Mouse (Mus musculus) monocyte, adult 2 months (primary cell): ENCODE results near the gene Gpatch2l.

ENCODE experiments used
- DNase-seq, 2 experiments: peaks; one replicate each; pipeline ENCODE4 v3.0.0; 2022; ENCODE audit warnings: low spot score in 2 of 2, low read depth in 1 of 2

Gene Gpatch2l

DNA sequence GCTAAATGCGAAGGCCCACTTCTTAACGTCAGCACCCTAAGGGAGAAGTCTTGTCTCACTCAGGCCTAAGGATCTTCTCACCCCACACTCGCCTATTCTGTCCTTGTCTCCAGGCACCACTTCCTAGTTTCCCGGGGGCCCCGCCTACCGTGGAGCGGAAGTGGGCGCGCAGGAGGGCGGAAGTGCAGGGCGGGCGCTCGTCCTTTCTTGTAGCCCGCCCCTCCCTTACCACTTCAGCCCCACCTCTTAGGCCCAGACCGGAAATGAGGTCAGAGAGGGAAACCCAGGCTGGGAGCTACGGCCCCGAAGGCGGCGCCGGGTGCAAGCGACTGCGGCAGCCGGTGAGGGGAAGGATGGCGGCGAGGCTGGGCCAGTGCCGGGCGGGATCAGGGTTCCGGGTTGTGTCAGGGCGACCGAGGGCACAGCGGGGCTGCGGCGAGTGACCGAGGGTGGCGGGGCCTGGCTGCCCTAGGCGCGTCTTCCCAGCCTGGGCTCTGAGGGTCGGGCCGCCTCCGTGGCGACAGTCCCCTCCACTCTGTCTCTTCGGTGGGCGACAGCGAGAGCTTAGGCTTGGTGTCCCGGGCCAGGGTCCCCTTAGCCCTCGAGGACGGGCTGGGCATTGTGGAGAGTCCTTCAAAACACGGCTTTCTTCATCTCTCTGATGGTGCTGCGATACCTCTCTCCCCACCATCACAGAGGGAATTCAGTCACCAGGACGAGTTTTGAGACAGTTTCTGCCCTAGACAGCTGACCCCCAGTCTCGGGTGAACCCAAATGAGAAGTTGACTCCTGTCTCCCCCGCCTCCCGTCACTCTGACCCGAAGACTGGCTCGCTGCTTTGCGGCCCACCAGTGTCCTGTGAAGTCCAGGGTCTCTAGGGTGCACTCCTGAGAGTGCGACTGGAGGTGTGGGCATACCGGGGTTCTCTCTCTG, at the start of gene Gpatch2l:
TSS of gene Gpatch2l (plus strand) at position 255 of the 933 bp plus-strand sequence.
- peak; percentile 97 to 98 for DNase-seq

DNA sequence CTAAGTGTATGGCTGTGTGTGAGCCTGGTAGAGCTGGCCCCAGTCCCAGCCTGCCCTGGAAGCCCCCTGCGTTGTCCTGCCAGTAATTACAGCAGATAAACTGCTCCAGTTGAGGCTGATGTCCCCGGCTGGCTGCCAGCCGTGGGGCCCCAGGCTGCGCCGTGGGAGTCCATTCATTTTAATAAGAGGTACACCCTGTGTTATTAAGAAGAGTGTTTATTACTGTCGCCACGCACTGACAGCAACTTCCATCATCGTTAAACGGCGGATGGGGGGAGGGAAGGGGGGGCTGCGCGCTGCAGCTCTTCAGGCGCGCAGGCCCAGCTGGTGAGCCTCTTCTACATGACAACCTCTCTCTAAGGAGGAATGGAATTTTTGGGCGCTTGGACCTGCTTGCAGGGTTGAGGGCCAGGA, 49.6 kb upstream of the Gpatch2l start:
- DNase-seq = no peak

DNA sequence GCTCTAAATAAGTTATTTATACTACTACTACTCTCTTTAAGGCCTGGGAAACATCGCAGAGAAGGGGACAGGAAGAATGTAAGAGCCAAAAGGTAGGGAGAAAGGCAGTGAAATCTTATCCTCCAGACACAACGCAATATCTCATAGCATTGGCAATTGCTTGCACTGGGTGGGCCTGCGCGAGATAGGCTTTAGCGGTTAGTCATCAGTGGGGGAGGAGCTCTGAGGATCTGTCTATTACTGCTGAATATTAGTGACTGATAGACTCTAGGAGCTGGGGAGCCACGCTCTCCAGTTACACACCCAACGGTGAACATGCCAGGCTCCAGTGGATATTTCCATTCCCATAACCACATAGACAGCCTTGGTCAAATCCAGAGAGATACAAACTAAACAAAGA, 44.7 kb upstream of the Gpatch2l start:
- no peak for DNase-seq

DNA sequence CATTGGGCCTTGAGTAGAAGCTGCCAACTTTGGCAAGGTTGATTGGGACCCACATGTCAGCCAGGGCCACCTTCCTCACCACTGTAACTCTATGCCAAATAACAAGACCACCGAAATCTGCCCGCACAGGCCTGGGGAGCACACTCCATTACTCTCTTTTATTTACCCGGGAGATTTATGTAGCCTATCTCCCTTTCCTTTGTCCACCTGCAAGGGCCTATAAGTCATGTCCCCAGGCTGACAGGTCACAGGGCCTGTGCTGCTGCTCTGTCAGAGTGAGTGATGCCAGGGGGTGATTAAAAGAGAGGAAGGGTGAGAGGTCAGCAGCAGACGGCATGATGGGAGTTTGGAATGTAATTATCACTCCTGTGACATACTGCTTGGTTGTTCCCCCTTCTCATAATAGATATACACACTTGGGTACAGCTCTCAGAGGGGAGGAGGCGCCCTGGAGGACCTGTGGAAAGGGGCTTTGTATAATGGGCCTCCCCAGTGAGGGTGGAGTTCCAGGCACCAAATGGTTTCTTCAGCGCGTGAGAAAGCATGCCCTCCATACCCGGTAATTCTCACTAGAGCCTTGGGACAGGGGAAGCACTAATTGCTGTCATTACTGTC, 38.1 kb upstream of the Gpatch2l start:
- DNase-seq = no peak

DNA sequence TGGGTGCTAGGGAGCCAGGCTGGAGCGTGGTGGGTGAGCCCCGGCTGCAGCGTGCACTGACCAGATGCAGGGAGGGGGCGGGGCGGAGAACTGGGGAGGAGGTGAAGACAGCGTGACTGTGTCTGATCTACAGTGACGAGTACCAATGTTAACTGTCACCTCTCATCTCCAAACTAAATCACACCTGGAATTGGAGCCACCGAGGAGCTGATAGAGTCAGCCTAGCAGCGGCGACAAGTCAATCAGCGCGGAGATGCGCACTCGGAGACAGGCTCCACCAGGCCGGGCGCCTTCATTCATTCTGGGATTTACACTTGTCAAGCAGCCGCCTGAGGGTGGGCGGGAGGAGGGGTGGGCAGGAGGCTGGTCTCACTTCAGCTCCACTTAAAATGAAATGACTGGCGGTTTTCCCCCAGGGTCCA, 30.5 kb upstream of the Gpatch2l start:
- no peak for DNase-seq

DNA sequence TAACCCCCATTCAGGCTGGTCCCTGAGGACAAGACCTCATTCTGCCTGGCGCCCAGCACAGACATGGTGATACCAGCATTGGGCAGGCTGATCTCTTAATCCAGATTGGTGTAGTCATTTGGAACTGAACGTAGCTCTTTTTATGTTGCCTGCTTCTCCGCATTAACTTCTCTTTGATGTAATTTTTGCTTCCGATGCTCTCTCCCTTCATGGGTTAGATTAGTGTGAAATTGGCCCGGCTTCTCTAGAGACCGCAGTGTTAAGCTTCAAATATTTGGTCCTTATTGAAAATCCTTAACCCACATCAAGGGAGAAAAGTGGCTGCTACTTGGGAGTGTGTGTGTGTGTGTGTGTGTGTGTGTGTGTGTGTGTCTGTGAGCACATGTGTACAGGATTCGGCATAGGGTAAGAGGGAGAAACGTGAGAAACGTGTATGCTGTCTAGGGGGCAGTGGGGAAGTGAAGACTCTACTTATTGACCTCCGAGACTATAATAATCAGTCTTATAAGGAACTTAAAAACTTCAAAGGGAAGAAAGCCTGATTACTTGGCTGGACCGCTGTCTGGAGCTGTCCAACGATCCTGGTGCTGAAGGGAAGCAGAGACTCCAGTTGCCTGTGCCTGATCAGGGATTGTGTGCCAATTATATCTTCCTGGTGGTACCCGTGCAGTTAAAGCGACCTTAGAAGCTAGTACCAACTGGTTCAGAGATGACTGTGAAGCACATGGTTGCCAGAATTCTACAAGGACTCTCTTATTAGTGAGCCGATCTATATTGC, 28.8 kb upstream of the Gpatch2l start:
- peak in 1 of 2 experiments; percentile 3 for DNase-seq

DNA sequence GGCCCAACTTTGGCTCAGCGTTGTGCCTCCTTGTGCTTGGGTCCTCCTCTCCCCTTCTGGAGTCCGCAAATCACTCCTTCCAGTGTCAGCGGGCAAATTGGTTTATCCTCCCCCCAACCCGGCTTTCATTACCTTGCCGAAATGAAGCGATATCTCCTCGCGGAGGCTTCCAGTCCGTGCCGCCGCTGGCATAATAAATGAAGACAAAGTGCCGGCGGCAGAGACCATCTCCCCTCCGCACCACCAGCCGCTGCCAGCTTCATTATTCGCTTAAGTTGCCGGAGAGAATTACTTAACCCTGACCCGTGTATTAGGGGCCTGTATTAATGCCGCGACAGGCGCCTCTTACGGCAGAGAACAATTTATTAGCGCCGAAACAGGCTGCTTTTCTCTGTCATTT, 27.5 kb upstream of the Gpatch2l start:
- DNase-seq = no peak

DNA sequence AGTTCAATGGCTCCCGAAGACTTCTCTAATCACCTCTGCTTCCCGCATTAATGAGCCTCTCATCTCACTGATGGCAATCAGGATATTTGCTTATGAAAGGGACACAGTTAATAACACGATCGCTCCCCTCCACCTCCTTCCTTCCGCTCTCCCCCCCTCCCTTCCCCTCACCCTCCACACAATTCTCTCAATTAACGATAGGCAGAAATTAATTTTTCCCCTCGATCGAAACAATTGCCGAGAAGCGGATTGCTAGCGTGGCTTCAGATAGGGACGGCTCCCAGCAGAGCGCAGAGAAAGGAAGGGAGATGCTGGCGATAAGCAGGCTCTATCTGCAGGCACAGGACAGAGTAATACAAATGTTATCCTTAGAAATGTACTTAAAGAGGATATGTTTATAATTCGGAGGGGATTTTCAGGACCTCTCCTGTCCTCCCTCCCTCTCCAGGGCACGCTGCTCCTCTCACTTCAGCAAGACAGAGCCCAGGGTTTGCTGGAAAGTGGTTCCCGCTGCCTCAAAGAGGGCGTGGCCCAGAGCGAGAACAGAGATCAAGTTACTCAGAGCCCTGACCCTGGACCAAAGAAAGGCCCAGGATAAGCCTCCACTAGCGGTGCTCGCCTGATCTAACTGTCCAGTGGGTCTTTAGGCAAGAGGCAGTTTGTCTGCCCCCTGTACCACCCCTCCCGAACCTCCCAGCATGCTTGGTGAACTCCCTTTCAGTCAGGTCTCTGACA, 24.8 kb upstream of the Gpatch2l start:
- DNase-seq = no peak

DNA sequence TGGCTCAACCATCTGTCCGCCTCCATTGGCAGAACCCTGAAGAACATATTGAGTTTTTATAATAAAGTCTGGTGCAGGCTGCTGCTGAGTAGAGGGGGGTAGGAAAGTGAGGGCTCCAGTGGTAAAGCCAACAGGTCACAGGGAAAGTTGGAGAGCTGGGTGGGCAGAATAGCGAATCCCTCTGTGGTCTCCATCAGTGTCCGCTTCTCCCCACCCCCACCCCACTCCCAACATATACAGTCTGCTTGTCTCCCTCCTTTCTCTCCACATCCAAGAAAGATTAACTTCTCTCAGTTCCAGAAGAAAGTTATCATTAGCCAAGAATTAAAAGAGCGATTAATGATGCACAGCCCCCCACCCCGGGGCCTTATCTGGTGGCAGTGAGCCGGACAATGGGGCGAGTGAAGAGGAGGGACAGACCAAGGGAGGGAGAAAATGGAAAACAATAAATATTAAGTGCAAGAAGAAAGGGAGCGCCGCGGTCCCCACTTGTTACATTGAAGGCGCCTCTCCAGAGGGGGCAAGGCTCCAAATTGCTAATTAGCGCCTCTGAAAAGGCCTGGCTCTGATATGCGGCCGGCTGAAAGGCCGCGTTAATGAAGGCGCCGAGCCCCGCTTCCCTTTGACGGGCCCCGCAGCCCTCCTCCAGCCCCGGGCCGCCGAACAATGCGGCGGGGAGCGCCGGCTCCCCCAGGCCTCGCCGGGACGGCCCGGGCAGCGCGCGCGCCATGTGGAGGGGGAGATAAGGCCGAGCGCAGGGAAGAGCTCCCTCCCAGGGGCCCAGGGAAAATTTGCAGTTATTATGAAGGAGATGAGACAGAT, 21.2 kb upstream of the Gpatch2l start:
- DNase-seq = no peak

DNA sequence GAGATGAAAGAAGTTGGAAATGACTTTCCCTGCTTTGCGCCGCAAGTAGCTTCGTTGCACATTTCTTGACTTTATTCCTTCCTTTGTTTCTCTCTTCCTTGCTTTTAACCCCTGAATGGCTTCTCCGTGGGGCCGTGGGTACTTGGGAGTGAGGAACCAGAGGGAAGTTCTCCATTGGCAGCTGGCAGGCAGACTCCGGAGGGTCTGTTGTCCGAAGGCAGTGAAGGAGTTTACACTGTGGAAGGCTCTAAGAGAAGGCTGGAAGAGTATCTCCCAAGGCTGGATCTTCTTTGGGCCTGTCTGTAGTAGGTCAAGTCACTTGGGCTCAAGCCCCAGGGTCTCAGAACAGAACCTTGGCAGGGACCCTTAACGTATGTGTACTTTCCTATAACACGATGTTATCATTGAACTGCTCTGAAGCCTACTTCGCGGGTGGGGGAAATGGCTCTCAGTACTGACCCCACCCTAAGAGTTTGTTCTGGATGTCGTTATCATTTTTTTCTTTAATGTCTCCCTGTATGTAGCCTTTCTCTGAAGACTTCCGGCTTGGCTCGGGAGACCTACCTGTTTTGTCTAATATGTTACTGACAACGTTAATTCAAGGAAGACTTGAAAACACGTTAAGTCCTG, 20.5 kb upstream of the Gpatch2l start:
- no peak for DNase-seq

DNA sequence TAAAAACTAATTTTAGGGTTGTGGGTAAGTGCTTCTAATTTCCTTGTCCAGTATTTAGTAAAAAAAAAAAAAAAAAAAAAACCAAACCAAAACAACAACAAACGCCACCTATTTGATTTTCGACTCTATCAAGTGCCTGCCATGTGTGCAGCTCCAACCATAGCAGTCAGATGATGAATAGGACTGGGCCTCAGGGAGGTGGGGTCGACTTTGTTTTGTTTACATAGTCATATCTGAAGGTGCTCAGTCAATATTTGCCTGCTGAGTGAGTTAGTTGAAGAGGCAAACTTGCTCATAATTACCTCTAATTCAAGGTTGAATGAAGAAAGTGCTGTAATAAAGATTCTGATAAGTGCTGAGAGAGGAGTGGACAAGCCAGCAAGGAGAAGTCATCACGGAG, 7.4 kb upstream of the Gpatch2l start:
- DNase-seq = no peak

DNA sequence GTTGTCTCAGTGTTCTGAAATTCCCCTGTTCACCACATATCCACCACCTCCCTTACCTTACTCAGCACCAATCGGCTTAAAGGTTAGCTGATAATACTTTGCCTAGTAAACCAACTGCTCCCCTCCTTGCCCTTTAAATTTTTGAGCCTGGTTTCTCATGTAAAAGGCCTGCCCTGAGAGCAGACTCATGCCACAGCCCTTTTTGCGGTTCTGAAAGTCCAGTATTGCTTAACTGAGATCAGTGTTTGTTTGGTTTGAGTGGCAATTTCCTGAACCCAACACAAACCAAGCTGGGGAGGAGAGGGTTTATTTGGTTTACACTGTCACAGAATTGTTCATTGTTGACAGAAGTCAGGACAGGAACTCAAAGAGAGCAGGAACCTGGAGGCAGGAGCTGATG, 2.9 kb upstream of the Gpatch2l start:
- DNase-seq = no peak

DNA sequence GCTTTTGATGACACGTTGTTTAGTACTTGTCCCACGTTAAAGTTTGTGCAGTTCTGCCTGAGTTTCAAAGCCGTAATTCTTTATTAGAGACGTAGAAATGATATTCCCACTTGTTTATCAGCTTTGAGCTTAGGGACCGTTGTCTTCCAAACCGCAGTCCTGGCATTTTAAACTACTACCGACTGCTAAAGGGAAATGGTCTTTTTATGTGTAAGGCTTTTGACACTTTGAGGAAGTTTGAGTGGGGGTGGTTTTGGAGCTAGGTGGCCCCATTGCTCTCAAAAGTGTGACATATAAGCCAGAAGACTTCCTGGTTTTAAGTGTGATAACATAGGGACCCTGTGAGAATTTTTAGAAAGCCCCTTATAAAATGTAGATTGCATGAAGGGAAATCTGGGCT, 905 bp downstream of the Gpatch2l start:
- peak; percentile 51 to 53 for DNase-seq

DNA sequence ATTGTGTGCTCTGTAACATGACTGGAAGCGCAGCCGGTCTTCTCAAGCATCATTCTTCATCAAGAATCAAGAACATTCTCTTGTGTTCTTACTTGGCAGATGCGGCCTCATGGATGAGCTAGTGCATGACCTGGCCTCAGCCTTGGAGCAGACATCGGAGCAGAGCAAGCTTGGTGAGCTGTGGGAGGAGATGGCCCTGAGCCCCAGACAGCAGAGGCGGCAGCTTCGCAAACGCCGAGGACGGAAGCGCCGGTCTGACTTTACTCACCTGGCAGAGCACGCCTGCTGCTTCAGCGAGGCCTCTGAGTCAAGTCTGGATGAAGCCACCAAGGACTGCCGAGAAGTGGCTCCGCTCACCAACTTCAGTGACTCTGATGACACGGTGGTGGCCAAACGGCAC, 2.3 kb downstream of the Gpatch2l start:
- no peak for DNase-seq

DNA sequence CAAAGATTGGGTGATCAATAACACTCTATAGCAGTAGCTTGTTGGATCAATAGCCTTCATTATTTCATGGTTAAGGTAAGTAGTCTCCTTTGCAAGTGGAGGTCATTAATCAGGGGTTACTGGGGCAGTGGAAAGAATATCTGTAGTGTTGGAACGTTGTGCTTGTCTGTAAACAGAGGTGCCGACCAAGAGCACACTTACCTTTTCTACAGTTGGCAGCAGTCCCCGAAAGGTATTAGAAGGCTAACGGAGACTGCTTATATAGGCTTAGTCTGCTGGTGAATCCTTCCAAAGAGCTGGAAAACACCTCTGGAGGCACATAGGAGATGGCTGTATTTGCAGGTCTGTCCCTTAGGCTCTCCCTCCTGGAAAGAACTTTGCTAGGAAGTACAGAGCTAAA, 8.5 kb downstream of the Gpatch2l start:
- DNase-seq = no peak

DNA sequence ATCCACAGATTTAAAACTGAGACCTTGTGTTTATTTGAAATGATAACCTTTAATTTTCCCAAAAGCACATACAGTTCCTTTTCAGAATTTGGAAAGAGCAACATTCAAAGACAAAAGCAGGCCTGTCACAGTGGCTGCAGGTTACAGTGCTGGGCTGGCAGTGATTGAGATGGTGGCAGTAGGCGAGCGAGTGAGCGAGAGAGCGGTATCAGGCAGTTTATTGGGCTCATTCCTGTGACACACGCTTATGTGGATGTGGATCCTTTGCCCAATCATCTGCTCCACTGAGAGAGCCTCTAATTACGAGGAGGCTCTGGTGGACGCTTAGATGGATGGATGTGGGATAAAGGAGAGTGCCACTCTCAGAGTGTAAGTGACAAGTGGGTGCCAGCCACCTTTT, 13.3 kb downstream of the Gpatch2l start:
- no peak for DNase-seq

DNA sequence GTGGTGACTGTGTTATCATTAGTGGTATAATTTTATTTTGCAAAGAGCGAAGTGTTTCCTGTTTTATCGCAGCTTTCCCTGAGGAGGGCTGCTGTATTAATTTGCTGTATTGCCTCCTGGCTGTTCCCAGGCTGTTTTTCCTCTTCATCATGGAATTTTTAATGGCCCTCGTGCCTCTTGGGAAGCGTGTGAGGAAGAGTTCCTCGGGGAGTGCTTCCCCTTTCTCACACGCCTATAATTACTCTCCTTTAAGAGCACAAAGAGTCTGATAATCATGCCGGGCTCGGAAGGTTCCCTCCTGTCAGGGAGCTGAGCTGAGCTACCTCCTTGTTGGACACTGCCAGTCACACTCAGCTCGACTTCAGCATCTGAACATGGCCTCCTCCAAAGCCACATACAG, 30.0 kb downstream of the Gpatch2l start:
- no peak for DNase-seq

DNA sequence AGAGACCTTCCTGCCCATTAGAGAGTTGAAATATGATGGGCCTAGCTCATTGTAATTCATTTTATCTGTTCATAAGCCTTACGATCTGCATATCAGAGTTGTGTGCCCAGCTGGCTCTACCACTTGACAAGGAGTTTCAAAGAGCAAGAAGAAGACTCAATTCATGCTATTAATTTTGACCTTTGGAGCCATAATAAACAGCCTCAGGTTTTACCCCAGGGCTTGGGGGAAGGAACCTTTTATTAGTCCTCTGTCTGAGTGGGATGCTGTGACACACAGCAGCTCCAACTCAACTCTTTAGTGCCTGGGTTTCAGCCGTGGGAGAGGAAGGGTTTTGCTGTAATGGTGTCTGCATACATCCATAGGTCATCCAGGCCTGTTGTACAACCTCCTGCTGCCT, 32.6 kb downstream of the Gpatch2l start:
- DNase-seq = no peak

DNA sequence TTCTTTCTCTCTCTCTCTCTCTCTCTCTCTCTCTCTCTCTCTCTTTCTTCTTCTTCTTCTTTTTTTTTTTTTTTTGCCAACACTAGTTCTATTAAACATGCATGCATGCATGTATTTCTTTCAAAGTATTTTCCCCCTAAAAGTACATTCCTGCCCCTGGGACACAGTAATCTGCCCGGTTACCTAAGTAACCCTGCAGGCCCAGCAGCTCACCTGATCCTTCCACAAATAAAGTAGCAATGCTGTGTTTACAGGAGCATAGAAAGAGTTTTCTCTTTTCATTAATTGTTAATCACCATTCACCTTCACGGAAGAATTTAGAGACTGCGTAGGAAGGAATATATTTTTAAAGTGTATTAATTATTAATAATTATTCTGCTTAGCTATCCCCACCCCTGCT, 34.1 kb downstream of the Gpatch2l start:
- no peak for DNase-seq

DNA sequence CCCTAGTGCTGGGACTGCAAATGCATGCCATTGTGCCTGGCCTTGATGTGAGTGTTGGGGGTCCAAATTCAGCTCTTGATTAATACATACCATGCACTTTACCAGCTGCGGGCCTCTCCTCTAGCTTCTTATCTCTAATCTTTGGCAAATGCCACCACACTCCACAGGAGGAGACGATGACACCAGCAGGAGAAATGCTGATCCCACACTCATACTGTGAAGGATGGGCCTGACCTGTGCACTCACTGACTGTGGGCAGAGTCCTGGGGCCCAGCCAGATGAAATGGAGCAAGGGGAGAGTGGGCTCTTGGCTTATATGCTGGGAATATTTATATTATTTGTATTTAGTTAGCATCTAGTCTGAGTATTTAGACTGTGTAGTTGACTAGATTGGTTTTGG, 34.8 kb downstream of the Gpatch2l start:
- DNase-seq = no peak
